Mouse (Mus musculus) erythroblast, embryonic 14.5 days (primary cell): ENCODE data around the gene Rps15. TPM values are rescaled to one million over a fixed set of nuclear protein-coding genes. Genes with fewer than 3 reads are reported as not detected.
A peak's percentile ranks its signal among the peaks of the same experiment; 100 is the strongest.

ENCODE experiments used
- H3K27me3 ChIP-seq: 2 replicates; pipeline ENCODE4 v1.6.1; 2012; ENCODE audit warnings: inconsistent platforms; ENCODE audit not compliant: control insufficient read depth
- H3K36me3 ChIP-seq: 2 replicates; pipeline ENCODE4 v1.6.1; 2012; ENCODE audit warnings: mild to moderate bottlenecking, inconsistent platforms; ENCODE audit not compliant: control insufficient read depth
- H3K4me1 ChIP-seq: 2 replicates; pipeline ENCODE4 v1.6.1; 2012; ENCODE audit warnings: inconsistent platforms; ENCODE audit not compliant: control insufficient read depth
- H3K4me3 ChIP-seq: replicated peaks from 2 replicates; pipeline ENCODE3; 2012; ENCODE audit warnings: moderate library complexity, mild to moderate bottlenecking, inconsistent platforms
- H3K9me3 ChIP-seq: 2 replicates; pipeline ENCODE4 v1.6.1; 2012; ENCODE audit warnings: low read length, inconsistent platforms, mixed read lengths; ENCODE audit not compliant: control insufficient read depth
- GATA1 ChIP-seq: IDR thresholded peaks from 2 replicates; pipeline ENCODE4 v1.6.1; 2012; ENCODE audit warnings: low read length, inconsistent platforms, mixed read lengths
- TAL1 ChIP-seq: IDR thresholded peaks from 3 replicates; pipeline ENCODE4 v1.6.1; 2012; ENCODE audit warnings: low read length, inconsistent platforms, mixed read lengths
- polyA plus RNA-seq: library from polyadenylated mRNA; stranded (reverse); fragments of >175 nt; gene quantifications from 2 replicates; pipeline ENCODE4 v1.2.3, GENCODE M21; 2012

Rps15 gene
- polyA plus RNA-seq, 1 experiment, result 998 TPM

DNA sequence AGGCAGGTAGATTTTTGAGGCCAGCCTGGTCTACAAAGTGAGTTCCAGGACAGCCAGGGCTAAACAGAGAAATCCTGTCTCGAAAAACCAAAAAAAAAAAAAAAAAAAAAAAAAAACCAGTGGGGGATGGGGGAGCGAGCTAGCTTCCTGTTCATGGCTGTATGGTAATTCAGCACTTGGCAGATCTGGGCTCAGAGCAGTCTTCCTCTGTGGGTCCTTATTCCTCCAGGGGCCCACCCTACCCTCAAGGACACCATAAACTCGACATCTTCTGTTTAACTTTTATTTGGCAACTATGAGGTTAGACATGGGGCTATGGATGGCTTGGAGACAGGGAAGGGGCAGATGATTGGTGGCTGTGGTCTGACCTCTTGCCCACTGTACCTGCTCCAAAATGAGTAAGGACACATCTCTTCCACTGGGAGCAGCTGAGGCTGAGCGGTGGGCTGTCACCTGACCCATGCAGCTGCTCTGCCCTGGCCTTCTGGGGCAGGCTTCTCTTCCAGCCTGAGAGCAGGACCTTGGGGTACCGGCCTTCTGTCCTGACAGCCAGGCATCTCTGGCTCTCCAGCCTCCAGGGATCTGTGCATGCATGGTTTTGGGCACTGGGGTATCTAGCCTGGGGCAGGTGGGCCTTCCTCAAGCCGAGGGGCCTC is 28.9 kb downstream of the Rps15 start:
- TF ChIP-seq TAL1, result no peak
- no peak for TF ChIP-seq GATA1
- H3K4me3 ChIP-seq, result peak overlapping the region; percentile 92
- H3K4me1 ChIP-seq, result peaks cover 96% of the 10 kb centered on the region
- H3K27me3 ChIP-seq, result peaks cover 10% of the 10 kb centered on the region
- H3K9me3 ChIP-seq, result no peaks in the 10 kb centered on the region
- peaks cover 44% of the 10 kb centered on the region for H3K36me3 ChIP-seq

DNA sequence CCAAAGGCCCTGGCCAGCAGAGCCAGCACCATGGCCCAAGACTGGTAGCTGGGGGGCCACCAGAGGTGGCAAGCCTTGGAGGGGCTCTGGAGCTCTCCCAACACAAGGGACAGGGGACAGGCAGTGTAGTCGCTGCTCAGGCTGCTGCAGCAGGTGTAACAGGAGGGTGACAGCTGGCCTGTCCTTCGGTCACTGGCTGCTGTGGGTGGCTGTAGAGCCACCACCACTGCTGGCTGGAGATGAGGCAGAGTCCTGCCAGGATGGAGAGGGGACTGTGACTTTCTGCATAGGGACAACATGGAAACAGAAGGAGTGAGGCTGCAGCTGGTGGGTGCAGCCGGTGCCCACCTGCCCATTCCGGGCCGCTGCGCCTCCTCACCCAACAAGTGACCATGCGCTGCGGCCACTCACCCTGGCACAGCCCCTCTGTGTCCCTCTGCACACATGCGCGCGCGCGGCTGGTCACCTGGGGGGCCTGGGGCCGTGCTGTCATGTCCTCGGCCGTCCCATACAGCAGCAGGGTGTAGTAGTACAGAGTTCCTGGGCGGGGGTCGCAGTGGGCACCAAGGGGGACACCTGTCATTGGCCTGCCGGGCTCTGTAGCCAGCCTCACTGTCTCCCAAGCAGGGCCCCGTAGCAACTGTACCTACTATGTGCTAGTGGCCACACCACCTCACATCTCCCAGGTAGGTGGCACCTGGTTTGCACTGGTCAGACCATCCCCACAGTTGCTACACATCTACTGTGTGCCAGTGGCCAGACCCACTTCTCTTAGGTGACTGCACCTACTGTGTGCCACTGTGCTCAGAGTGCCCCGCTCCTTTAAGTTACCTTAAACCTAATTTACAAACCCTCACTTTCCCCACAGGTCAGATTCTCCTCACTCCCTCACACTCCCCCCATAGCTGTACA is 29.7 kb downstream of the Rps15 start:
- peaks cover 41% of the 10 kb centered on the region for H3K36me3 ChIP-seq
- peaks cover 89% of the 10 kb centered on the region for H3K4me1 ChIP-seq
- peak overlapping the region; percentile 92 for H3K4me3 ChIP-seq
- TF ChIP-seq TAL1 (no peak), GATA1 (no peak)
- no peaks in the 10 kb centered on the region for H3K9me3 ChIP-seq
- H3K27me3 ChIP-seq, result peaks cover 2% of the 10 kb centered on the region

DNA sequence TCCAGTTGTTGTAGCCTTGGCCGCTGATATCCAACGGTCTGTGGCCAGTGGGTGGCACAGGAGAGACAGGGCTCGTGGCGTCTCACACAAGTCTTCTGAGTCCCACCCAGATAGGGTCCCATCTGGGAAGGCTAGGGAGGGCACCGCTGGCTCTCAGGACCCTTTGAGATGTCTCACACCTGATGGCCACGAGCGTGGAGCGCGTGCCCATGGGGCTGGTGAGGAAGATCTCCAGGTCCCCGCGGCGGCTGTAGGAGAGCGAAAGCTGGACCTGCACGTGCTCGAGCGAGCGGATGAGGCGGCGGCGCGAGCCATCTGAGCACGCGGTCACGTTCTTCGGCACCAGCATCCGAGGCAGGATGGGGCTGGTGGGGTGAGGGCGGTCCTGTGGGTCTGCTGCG is 30.6 kb downstream of the Rps15 start:
- Histone ChIP-seq H3K4me1 (peaks cover 82% of the 10 kb centered on the region), H3K9me3 (no peaks in the 10 kb centered on the region), H3K27me3 (no peaks in the 10 kb centered on the region), H3K4me3 (peak overlapping the region; percentile 92), H3K36me3 (peaks cover 32% of the 10 kb centered on the region)
- TF ChIP-seq TAL1 (no peak), GATA1 (no peak)

DNA sequence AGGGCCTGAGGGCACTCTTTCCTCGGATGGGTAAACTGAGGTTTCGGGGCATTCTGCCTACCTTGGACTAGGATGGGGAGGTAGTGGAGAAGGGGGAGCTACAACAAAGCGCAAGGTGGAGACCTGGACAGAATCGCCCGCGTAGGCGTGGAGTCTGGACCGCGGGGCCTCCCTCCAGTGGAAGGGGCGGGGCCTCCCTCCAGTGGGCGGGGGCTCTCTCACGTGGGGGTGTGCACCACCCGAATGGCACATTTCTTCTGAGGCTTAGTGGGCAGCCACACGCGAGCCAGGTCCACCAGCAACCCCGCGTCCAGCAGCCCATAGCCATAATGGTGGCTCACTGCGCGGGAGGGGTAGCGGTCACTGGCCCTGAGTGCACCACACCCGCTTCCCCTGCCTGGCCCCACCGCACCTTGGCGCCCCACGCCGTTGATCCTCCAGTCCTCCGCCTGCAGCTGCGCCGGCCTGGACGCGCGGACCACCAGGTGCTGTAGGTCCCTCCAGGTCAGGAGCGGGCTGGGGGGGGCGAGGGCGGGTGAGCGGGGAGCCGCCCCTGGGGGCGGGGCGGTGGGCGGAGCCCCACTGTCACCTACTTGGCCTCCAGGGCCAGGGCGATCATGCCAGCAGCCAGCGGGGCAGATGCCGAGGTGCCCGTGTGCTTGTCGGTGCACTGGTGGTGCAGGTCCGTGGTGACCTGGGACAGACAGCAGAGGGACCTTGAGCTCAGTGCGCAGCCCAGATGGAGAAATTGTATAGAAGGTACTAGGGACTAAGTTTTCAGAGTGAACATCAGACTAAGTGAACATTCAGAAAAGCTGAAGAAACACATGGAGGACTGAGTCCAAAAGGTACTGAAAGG is 31.2 kb downstream of the Rps15 start:
- Histone ChIP-seq H3K36me3 (peaks cover 25% of the 10 kb centered on the region), H3K27me3 (no peaks in the 10 kb centered on the region), H3K4me1 (peaks cover 81% of the 10 kb centered on the region), H3K4me3 (peak overlapping the region; percentile 92), H3K9me3 (no peaks in the 10 kb centered on the region)
- TF ChIP-seq TAL1 (no peak), GATA1 (no peak)

DNA sequence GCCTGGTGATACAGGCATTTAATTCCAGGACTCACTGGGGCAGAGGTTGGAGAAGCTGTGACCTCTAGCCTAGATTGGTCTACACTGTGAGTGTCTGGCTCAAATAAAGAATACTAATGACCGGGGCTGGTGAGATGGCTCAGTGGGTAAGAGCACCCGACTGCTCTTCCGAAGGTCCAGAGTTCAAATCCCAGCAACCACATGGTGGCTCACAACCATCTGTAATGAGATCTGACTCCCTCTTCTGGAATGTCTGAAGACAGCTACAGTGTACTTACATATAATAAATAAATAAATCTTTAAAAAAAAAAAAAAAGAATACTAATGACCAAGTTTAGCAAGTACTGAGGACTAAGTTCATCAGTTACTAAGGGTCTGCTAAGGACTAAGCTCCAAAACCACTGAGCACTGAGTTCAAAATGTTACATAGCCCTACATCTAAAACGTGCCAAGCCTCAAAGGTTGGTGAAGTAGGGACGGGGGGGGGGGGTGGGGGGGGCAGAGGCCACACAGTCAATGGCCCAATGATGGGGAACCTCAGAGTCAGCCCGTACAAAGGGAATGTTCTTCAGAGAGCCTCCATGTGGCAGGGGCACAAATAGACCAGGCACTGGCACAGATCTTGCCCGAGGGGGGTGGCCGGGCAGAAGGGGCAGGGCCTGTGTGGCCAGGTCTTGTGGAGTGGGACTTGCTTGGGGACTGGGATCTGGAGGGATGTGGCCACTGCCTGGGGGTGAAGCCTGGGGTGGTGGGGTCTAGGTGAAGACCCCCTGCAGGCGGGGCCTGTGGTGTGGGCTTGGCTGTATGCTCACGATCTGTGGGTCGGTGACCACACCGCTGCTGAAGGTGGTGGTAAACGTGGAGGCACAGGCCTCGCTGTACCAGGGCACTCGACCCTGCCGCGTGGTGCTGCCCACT is 32.1 kb downstream of the Rps15 start:
- no peaks in the 10 kb centered on the region for H3K27me3 ChIP-seq
- TF ChIP-seq GATA1 (no peak), TAL1 (no peak)
- peaks cover 81% of the 10 kb centered on the region for H3K4me1 ChIP-seq
- H3K4me3 ChIP-seq, result peak overlapping the region; percentile 92
- peaks cover 16% of the 10 kb centered on the region for H3K36me3 ChIP-seq
- peaks cover under 1% of the 10 kb centered on the region for H3K9me3 ChIP-seq

DNA sequence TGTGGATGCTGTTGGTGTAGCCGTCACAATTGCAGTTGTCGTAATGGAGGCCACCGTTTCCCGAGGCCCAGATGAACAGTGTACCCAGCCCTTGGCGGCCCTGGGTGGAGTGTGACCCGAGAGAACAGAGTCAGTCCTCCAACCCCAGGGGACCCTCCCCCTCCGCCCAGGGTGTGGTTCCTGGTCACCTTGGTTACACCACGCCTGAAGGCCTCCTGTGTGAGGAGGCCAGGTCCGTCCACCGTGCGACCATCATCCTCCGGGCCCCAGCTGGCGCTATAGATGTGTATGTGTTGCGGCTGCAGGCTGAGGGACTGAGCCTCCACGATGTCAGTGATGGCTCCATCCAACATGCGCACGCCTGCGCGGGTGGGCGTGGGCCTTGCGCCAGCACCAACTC is 32.8 kb downstream of the Rps15 start:
- no peak overlapping the region for H3K4me3 ChIP-seq
- peaks cover 83% of the 10 kb centered on the region for H3K4me1 ChIP-seq
- no peaks in the 10 kb centered on the region for H3K27me3 ChIP-seq
- H3K9me3 ChIP-seq, result peaks cover 5% of the 10 kb centered on the region
- H3K36me3 ChIP-seq, result peaks cover 13% of the 10 kb centered on the region
- no peak for TF ChIP-seq TAL1
- no peak for TF ChIP-seq GATA1

DNA sequence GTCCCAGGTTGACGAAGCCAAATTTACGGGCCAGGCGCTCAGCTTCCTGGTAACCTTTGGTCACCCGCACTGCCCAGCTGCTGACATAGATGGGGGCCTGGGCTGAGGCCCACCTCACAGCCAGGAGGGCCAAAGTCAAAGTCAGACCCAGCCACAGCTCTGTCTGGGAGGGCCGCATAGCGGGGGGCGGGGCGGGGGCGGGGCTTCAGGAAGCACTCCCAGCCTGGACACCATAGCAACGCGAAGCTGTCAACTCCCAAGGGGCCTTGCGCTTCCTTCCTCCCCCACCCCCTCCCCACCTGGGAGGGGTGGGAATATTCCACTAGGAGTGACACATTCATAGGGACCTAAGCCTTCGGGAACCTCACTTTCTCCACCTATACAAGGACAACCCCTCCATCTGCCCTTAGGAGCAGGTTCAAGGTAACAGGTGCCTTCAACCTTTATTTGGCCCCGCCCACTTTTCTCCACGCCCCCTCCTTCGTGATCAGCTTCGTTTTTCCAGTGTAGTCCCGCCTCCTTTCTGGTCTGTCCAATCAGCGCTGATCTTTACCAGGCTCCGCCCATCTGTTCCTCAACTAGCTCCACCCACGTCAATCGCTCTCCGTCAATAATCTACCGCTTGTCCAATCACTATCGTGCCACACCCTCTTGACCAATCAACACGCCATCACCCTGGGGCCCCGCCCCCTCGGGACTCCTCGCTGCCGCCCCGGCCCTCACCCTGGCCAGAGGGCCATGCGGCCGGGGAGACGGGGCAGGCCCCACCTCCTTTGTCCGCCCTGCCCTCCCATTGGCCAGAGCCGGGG is 37.2 kb downstream of the Rps15 start, which contains the start of the genes Pcsk4 and Reep6:
Gene Pcsk4 (minus strand): TSS at position 226 of the 809 bp plus-strand sequence.
Gene Reep6 (plus strand): TSS at position 681 of the 809 bp plus-strand sequence.
- Histone ChIP-seq H3K4me1 (peaks cover 84% of the 10 kb centered on the region), H3K9me3 (peaks cover 15% of the 10 kb centered on the region)
- TF ChIP-seq GATA1, result no peak
- no peak for TF ChIP-seq TAL1

More for the DNA sequence above, 37.2 kb downstream of the Rps15 start, which contains the start of the genes Pcsk4 and Reep6:
- H3K4me3 ChIP-seq, result peak within 1 kb of the TSS; percentile 71
- no peaks in the 10 kb centered on the region for H3K27me3 ChIP-seq
- H3K36me3 ChIP-seq, result peaks cover 35% of the 10 kb centered on the region
